Mouse (Mus musculus) C2C12 (cell line): ENCODE data around the gene Gmnn.

Source experiments
- CEBPB ChIP-seq: IDR thresholded peaks from one replicate; pipeline ENCODE4 v1.6.1; 2011; ENCODE audit warnings: low read depth, mild to moderate bottlenecking, control low read depth, moderate library complexity
- CTCF ChIP-seq: IDR thresholded peaks from one replicate; pipeline ENCODE4 v1.5.1; 2011; ENCODE audit not compliant: control insufficient read depth, insufficient read depth, insufficient read length
- FOSL1 ChIP-seq: IDR thresholded peaks from one replicate; pipeline ENCODE4 v1.8.0; 2011; ENCODE audit warnings: mild to moderate bottlenecking, low read length; ENCODE audit not compliant: poor library complexity, insufficient read depth, severe bottlenecking
- MAX ChIP-seq: IDR thresholded peaks from one replicate; pipeline ENCODE4 v1.6.1; 2011; ENCODE audit warnings: mild to moderate bottlenecking, control low read depth
- MYOD1 ChIP-seq: IDR thresholded peaks from one replicate; pipeline ENCODE4 v1.6.1; 2011; ENCODE audit warnings: low read depth; ENCODE audit not compliant: control insufficient read depth, insufficient read length
- MYOG ChIP-seq: IDR thresholded peaks from one replicate; pipeline ENCODE4 v1.6.1; 2011; ENCODE audit not compliant: control insufficient read depth, insufficient read length; ENCODE audit errors: extremely low read depth
- USF1 ChIP-seq: IDR thresholded peaks from one replicate; pipeline ENCODE4 v1.6.1; 2011; ENCODE audit warnings: low read depth, mild to moderate bottlenecking, control low read depth, moderate library complexity

DNA sequence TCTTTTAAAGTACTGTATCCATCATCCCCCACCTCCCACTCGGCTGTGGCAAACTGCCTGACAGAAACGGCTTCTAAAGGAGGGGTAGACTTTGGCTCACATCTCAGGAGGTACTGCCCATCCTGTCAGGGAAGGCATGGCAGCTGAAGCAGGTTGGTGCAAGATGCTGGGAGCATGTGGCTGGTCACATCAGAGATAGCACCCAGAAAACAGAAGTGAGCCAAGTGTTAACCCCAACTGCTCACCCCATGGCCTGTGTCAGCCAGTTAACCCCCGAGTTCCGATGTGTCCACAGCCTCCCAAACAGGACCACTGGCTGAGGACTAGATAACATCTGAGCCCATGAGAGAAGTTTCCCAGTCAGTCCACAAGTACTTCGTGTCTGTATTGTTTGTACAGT, 46.1 kb downstream of the Gmnn start:
- TF ChIP-seq USF1 = no peak
- no peak for TF ChIP-seq CTCF
- no peak for TF ChIP-seq MYOG
- no peak for TF ChIP-seq CEBPB
- no peak for TF ChIP-seq MAX
- no peak for TF ChIP-seq MYOD1
- TF ChIP-seq FOSL1 = no peak
